ENCODE assay signal across 24 mouse cellular contexts in the genomic region with DNA sequence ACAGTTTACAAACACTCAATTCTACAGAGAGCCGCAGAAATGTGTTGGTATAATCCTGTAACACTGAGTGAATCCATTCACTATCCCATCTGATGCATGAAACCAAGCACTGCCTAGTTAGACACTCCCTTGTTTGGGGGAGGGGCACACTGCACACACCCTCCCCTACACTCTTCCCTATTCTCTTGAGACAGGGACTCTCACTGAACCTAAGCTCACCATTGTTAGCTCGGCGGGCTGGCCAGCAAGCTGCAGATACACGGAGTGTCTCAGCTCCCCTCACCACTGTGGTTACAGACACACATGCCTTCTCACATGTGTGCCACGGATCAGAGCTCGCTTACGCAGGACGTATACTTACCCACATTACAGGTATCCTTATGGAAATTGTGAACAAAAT. TPM values are rescaled to one million over a fixed set of nuclear protein-coding genes. Genes with fewer than 3 reads are reported as not detected.
DNase-seq lines count a peak whose midpoint lies in the region; ATAC-seq and TF ChIP-seq lines count a peak whose summit lies in the region.
"Had no signal": no experiment of that assay in that cellular context is flagged by ENCODE, and none has a peak within 500 bp of the region (broad histone marks: within the 10 kb centered on the region; RNA-seq: fewer than 3 reads in every experiment).

No protein-coding gene starts in this region.

- peaks cover 61% of the 10 kb centered on the region for H3K4me1 ChIP-seq in erythroblast, embryonic 14.5 days (ENCODE audit: control insufficient read depth)
- peaks cover 57% of the 10 kb centered on the region for H3K4me1 ChIP-seq in liver, embryonic 12.5 days
- H3K4me1 ChIP-seq in thymus, adult 2 months (replicated peaks; ENCODE audit: control insufficient read depth, insufficient read depth, low read length), result peaks cover 5% of the 10 kb centered on the region; the same call in 1 of the 2 replicates

- ATAC-seq in erythroblast, adult 5-6 weeks (replicated peaks; ENCODE audit: low FRiP score, poor library complexity, severe bottlenecking), result no peak; the same call in 1 of the 2 replicates
- ATAC-seq in liver, embryonic 12.5 days, result no peak
- ATAC-seq in activated CD4-positive, CD25-positive, alpha-beta regulatory T cell, adult 4 months, result no peak
- ATAC-seq: CD4-positive, CD25-positive, alpha-beta regulatory T cell, adult 4 months; forebrain, postnatal 0 days had no signal

- H3K4me2 ChIP-seq in liver, embryonic 12.5 days, result peak overlapping the region; percentile 55
- H3K4me2 ChIP-seq: heart, embryonic 13.5 days; hindbrain, embryonic 12.5 days; limb, embryonic 15.5 days; neural tube, embryonic 15.5 days; stomach, embryonic 15.5 days had no signal

- no peak for TF ChIP-seq CTCF in thymus, adult 2 months (IDR thresholded peaks at IDR 0.05; ENCODE audit: borderline replicate concordance, control insufficient read depth, extremely low read depth, insufficient read depth, low read length, poor library complexity)

- peak overlapping the region; percentile 40; the same call in 1 of the 2 replicates for H3K9ac ChIP-seq in liver, embryonic 12.5 days
- H3K9ac ChIP-seq: forebrain, postnatal 0 days; heart, embryonic 13.5 days; hindbrain, embryonic 12.5 days; limb, embryonic 15.5 days; neural tube, embryonic 15.5 days; stomach, embryonic 15.5 days had no signal

- 68% methylated on average over 8 of the region's 8 CpGs for WGBS in liver, embryonic 12.5 days (ENCODE audit: insufficient replicate concordance)
- WGBS in thymus, adult 2 months, result 95% methylated on average over 8 of the region's 8 CpGs

- TF ChIP-seq POLR2A in thymus, adult 2 months (IDR thresholded peaks at IDR 0.05; ENCODE audit: control insufficient read depth, extremely low read depth, insufficient read depth, low read length, poor library complexity), result no peak

- H3K36me3 ChIP-seq in erythroblast, embryonic 14.5 days (ENCODE audit: control insufficient read depth), result peaks cover 47% of the 10 kb centered on the region
- peaks cover 26% of the 10 kb centered on the region for H3K36me3 ChIP-seq in liver, embryonic 12.5 days
- H3K36me3 ChIP-seq in thymus, adult 2 months (ENCODE audit: control insufficient read depth, insufficient read depth, low read length), result no peaks in the 10 kb centered on the region
- H3K36me3 ChIP-seq: neural tube, embryonic 15.5 days; stomach, embryonic 15.5 days had no signal

- no peaks in the 10 kb centered on the region for H3K27me3 ChIP-seq in erythroblast, embryonic 14.5 days (ENCODE audit: control insufficient read depth)
- H3K27me3 ChIP-seq in liver, embryonic 12.5 days (replicated peaks), result no peaks in the 10 kb centered on the region
- no peaks in the 10 kb centered on the region for H3K27me3 ChIP-seq in thymus, adult 2 months (ENCODE audit: control insufficient read depth, insufficient read depth, low read length)
- H3K27me3 ChIP-seq: heart, embryonic 13.5 days; hindbrain, embryonic 12.5 days; limb, embryonic 15.5 days; neural tube, embryonic 15.5 days; stomach, embryonic 15.5 days had no signal

- H3K27ac ChIP-seq in liver, embryonic 12.5 days, result peak overlapping the region; percentile 88
- H3K27ac ChIP-seq in thymus, adult 2 months (ENCODE audit: control insufficient read depth, insufficient read depth, low read length), result no peak overlapping the region
- H3K27ac ChIP-seq: embryonic facial prominence, embryonic 10.5 days; heart, embryonic 13.5 days; hindbrain, embryonic 12.5 days; kidney, postnatal 0 days; limb, embryonic 15.5 days; neural tube, embryonic 15.5 days; stomach, embryonic 15.5 days had no signal

- H3K9me3 ChIP-seq in erythroblast, embryonic 14.5 days (ENCODE audit: control insufficient read depth, low read length), result peaks cover 3% of the 10 kb centered on the region
- H3K9me3 ChIP-seq in liver, embryonic 12.5 days (replicated peaks), result peaks cover 3% of the 10 kb centered on the region; the same call in 1 of the 2 replicates
- H3K9me3 ChIP-seq: embryonic facial prominence, embryonic 10.5 days; hindbrain, embryonic 12.5 days; limb, embryonic 15.5 days; neural tube, embryonic 15.5 days; stomach, embryonic 15.5 days had no signal

- peak overlapping the region; percentile 37 for H3K4me3 ChIP-seq in erythroblast, embryonic 14.5 days (replicated peaks)
- H3K4me3 ChIP-seq in liver, embryonic 12.5 days, result peak overlapping the region; percentile 0; the same call in 1 of the 2 replicates
- H3K4me3 ChIP-seq in thymus, adult 2 months (ENCODE audit: control insufficient read depth, insufficient read depth, low read length), result no peak overlapping the region
- H3K4me3 ChIP-seq: embryonic facial prominence, embryonic 10.5 days; heart, embryonic 13.5 days; hindbrain, embryonic 12.5 days; limb, embryonic 15.5 days; neural tube, embryonic 15.5 days; stomach, embryonic 15.5 days had no signal

- peak; percentile 57 for DNase-seq in MEL-GATA-1-ER (ENCODE audit: extremely low read depth, low read depth)
- DNase-seq in layer of hippocampus, adult 11-12 months (ENCODE audit: low spot score), result no peak
- DNase-seq in thymus, adult 2 months, result no peak
- DNase-seq: cerebellum, adult 18-20 months; cerebellum, postnatal 14 days; forebrain, postnatal 0 days; gastrocnemius, postnatal 25 days; heart, adult 18-20 months; kidney, adult 11 months; left cerebral cortex, postnatal 4 days; lung, postnatal 4 days; thymus, postnatal 4 days had no signal

RNA-seq across cellular contexts. Expression of gene Aplf, which starts 4.2 kb away (rescaled TPM):
- 1.7 TPM in 2 replicates for polyA plus RNA-seq in erythroblast, embryonic 14.5 days (2012)
- 37.8 and 43.4 TPM in 2 replicates for total RNA-seq in erythroblast, adult 5-6 weeks (2015; ENCODE audit: low replicate concordance)
- total RNA-seq in erythroblast, adult 5-6 weeks (2017; ENCODE audit: low replicate concordance), result 71.8 and 86.0 TPM in 2 replicates
- 18.9 and 19.0 TPM in 2 replicates for polyA plus RNA-seq in liver, embryonic 12.5 days (2016; fragmentation: Nextera tagmentation; extraction: Ambion mirVana)
- polyA plus RNA-seq in thymus, adult 2 months (2012; rRNA removed), result 6.8 and 6.9 TPM in 2 replicates
- polyA plus RNA-seq in activated CD4-positive, CD25-positive, alpha-beta regulatory T cell, adult 4 months (2017; shearing (Covaris generic)), result 1 to 10 TPM; 4.0 to 4.7 TPM
